Mouse (Mus musculus) stomach, embryonic 16.5 days (tissue): ENCODE results near the gene Adora1. TPM values are rescaled to one million over a fixed set of nuclear protein-coding genes. Genes with fewer than 3 reads are reported as not detected.
A peak's percentile ranks its signal among the peaks of the same experiment; 100 is the strongest.

Experiments
- ATAC-seq: fragments of 200-750 bp; cut with Nextera tagmentation; 2 replicates; pipeline ENCODE4 v1.8.0; 2017; ENCODE audit warnings: moderate number of reproducible peaks, moderate TSS enrichment; ENCODE audit not compliant: insufficient read depth, low FRiP score
- H3K27ac ChIP-seq: fragments of 300-500 bp; sonication (generic); 2 replicates; pipeline ENCODE4 v1.5.1; 2014; ENCODE audit warnings: low read length
- H3K27me3 ChIP-seq: fragments of 300-500 bp; sonication (generic); 2 replicates; pipeline ENCODE4 v1.6.1; 2014; ENCODE audit warnings: low read length, control low read depth, mixed read lengths; ENCODE audit not compliant: control insufficient read depth, insufficient read depth
- H3K36me3 ChIP-seq: fragments of 300-500 bp; sonication (generic); 2 replicates; pipeline ENCODE4 v1.6.1; 2014; ENCODE audit warnings: low read length; ENCODE audit not compliant: control insufficient read depth, insufficient read depth
- H3K4me1 ChIP-seq: fragments of 300-500 bp; sonication (generic); 2 replicates; pipeline ENCODE4 v1.6.1; 2014; ENCODE audit warnings: low read length, control low read depth, mixed read lengths; ENCODE audit not compliant: control insufficient read depth, insufficient read depth
- H3K4me2 ChIP-seq: fragments of 300-500 bp; sonication (generic); 2 replicates; pipeline ENCODE4 v1.6.1; 2014; ENCODE audit warnings: low read depth, low read length, mixed read lengths
- H3K4me3 ChIP-seq: fragments of 300-500 bp; sonication (generic); replicated peaks from 2 replicates; pipeline ENCODE4 v1.5.1; 2014; ENCODE audit warnings: mild to moderate bottlenecking, low read length
- H3K9ac ChIP-seq: fragments of 300-500 bp; sonication (generic); 2 replicates; pipeline ENCODE4 v1.6.1; 2014; ENCODE audit warnings: low read length
- H3K9me3 ChIP-seq: fragments of 300-500 bp; sonication (generic); replicated peaks from 2 replicates; pipeline ENCODE4 v1.6.1; 2016; ENCODE audit warnings: low read length, control low read depth; ENCODE audit not compliant: control insufficient read depth
- WGBS: fragments of 180-500 bp; shearing (Covaris S2); extraction: QIAGEN DNeasy Blood & Tissue Kit; methylation state at CpG from one replicate; pipeline ENCODE4 v1.1.7; 2014; 5-methylcytosine and 5-hydroxymethylcytosine counted together
- polyA plus RNA-seq: library from polyadenylated mRNA; unstranded; fragments of >200 nt; fragmentation: Nextera tagmentation; extraction: Ambion mirVana; gene quantifications from 2 replicates; pipeline ENCODE4 v1.2.1, GENCODE M21; 2015

The Adora1 gene
- polyA plus RNA-seq, 1 experiment from 2014 or later = 15.3 TPM

- no peaks in the 10 kb centered on the region for H3K9me3 ChIP-seq
- H3K27me3 ChIP-seq = no peaks in the 10 kb centered on the region
- no peak overlapping the region for H3K4me3 ChIP-seq
- no peaks in the 10 kb centered on the region for H3K36me3 ChIP-seq
- peak overlapping the region; percentile 10; the same call in 1 of the 2 replicates for H3K9ac ChIP-seq
- H3K4me1 ChIP-seq = peaks cover 14% of the 10 kb centered on the region
- peak; percentile 26; the same call in 1 of the 2 replicates for ATAC-seq
- 44% methylated on average over 4 of the region's 4 CpGs for WGBS
- peak overlapping the region; percentile 54; the same call in 1 of the 2 replicates for H3K27ac ChIP-seq
- H3K4me2 ChIP-seq = no peak overlapping the region
These were observed 39.3 kb downstream of the Adora1 start for GRCm38 (mm10) chr1:134195979-134196378.

GRCm38 (mm10) chr1:134195571-134195970 lies 39.7 kb downstream of the Adora1 start:
- H3K4me1 ChIP-seq = peaks cover 14% of the 10 kb centered on the region
- H3K4me2 ChIP-seq = no peak overlapping the region
- H3K27ac ChIP-seq = peak overlapping the region; percentile 54; the same call in 1 of the 2 replicates
- H3K36me3 ChIP-seq = no peaks in the 10 kb centered on the region
- H3K9ac ChIP-seq = peak overlapping the region; percentile 10; the same call in 1 of the 2 replicates
- H3K4me3 ChIP-seq = no peak overlapping the region
- H3K9me3 ChIP-seq = no peaks in the 10 kb centered on the region
- no peaks in the 10 kb centered on the region for H3K27me3 ChIP-seq
- 30% methylated on average over 3 of the region's 3 CpGs for WGBS
- no peak for ATAC-seq

- no peak for ATAC-seq
- no peak overlapping the region for H3K9ac ChIP-seq
These were observed 40.1 kb downstream of the Adora1 start for GRCm38 (mm10) chr1:134195117-134195516.

DNA sequence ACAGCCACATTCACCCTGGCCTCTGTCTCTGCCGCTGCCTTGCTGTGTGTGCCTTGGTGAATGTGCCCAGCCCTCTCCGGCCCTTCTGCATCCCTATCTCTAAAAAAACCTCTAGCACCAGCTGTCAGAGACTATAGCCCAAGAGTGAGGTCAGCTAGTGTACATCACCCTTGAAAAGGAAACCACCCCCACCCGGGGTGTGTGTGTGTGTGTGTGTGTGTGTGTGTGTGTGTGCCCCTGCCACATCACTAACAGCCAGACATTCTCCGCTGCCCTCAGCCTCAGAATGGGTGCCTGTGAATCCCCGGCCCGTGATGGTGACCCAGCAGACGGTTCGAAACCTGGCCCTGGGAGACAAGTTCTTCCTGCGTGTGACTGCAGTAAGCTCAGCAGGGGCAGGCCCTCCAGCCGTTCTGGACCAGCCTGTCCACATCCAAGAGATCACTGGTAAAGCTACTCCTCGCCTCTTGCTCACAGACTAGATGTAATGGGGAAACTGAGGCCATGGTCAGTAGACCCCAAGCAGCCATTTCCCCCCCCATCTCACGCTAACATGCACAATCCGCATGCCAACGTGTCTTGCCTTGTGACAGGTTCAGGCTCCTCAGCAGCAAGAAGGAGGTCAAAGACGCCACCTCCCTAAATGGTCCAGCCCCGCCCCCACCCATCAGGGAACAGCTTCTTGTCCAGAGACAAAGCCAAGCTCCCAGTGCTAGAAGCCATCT lies 40.8 kb downstream of the Adora1 start:
- Histone ChIP-seq H3K27ac (no peak overlapping the region), H3K4me1 (peaks cover 14% of the 10 kb centered on the region), H3K9me3 (no peaks in the 10 kb centered on the region), H3K4me2 (no peak overlapping the region), H3K9ac (no peak overlapping the region), H3K4me3 (no peak overlapping the region), H3K36me3 (no peaks in the 10 kb centered on the region), H3K27me3 (no peaks in the 10 kb centered on the region)
- WGBS = 76% methylated on average over 16 of the region's 16 CpGs
- ATAC-seq = no peak

More at GRCm38 (mm10) chr1:134195117-134195516, 40.1 kb downstream of the Adora1 start:
- WGBS = 38% methylated on average over 2 of the region's 2 CpGs
- Histone ChIP-seq H3K4me3 (no peak overlapping the region), H3K27me3 (no peaks in the 10 kb centered on the region), H3K4me1 (peaks cover 14% of the 10 kb centered on the region), H3K9me3 (no peaks in the 10 kb centered on the region), H3K27ac (no peak overlapping the region), H3K4me2 (no peak overlapping the region), H3K36me3 (no peaks in the 10 kb centered on the region)

DNA sequence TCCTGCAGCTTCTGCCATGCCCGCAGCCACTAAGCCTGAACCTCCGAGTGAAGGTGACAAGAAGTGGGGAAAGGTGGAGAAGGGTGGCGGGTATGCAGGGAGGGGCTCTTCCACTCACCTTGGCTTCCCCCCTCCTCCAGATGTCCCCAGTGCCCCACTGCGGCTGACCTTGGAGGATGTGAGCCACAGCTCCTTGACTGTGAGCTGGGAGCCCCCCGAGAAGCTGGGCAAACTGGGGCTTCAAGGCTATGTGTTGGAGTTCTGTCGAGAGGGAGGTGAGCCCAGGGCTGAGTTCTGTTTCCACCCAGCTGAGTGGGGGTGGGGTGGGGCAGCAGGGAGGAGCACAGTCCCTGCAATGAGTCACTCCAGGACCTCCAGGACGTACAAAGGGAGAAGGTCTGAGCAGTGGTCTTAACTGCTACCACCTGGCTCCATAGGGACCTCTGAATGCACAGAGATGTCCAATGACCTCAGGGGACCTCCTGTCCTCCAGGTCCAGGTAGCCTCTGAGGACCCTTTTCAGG lies 41.5 kb downstream of the Adora1 start:
- H3K36me3 ChIP-seq = no peaks in the 10 kb centered on the region
- ATAC-seq = 0 out of 2 replicates have a peak, but pooled peaks have one; percentile 16
- peaks cover 14% of the 10 kb centered on the region for H3K4me1 ChIP-seq
- H3K4me2 ChIP-seq = no peak overlapping the region
- H3K4me3 ChIP-seq = no peak overlapping the region
- WGBS = 51% methylated on average over 7 of the region's 7 CpGs
- H3K9me3 ChIP-seq = no peaks in the 10 kb centered on the region
- H3K9ac ChIP-seq = 0 out of 2 replicates have a peak overlapping the region, but pooled peaks have one; percentile 9
- no peaks in the 10 kb centered on the region for H3K27me3 ChIP-seq
- H3K27ac ChIP-seq = no peak overlapping the region

DNA sequence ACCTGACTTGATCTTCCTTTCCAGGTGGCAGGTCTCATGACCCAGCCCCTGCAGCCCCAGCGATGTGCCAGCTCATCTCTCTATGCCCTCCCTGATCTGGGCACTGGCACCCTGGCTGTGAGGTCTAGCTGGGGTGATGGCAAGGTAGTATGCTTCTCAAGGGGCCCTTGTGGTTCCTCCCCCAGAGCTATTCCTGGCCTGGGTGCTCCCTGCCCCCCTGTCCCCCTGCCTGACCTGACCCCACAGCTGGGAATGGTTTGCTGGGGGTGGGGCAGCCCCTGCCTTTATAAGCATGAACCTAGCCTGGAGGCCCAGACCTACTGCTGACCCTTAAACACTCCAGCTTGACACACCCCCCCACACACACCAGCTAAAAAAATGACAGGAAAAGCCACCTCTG lies 42.1 kb downstream of the Adora1 start, which contains the start of gene Mybph:
TSS of gene Mybph (plus strand) at position 323 of the 400 bp plus-strand sequence.
- Histone ChIP-seq H3K27ac (no peak within 1 kb of the TSS), H3K27me3 (no peaks in the 10 kb centered on the region), H3K9ac (0 out of 2 replicates have a peak within 1 kb of the TSS, but pooled peaks have one; percentile 9), H3K4me3 (no peak within 1 kb of the TSS), H3K4me2 (no peak within 1 kb of the TSS), H3K36me3 (no peaks in the 10 kb centered on the region), H3K9me3 (no peaks in the 10 kb centered on the region), H3K4me1 (peaks cover 14% of the 10 kb centered on the region)
- WGBS = 100% methylated on average over 1 of the region's 1 CpGs
- ATAC-seq = no peak

- no peaks in the 10 kb centered on the region for H3K36me3 ChIP-seq
- no peaks in the 10 kb centered on the region for H3K9me3 ChIP-seq
- ATAC-seq = no peak
- no peak overlapping the region for H3K4me2 ChIP-seq
- H3K4me1 ChIP-seq = peaks cover 13% of the 10 kb centered on the region
- no peak overlapping the region for H3K4me3 ChIP-seq
- no peak overlapping the region for H3K9ac ChIP-seq
- WGBS = 40% methylated on average over 4 of the region's 4 CpGs
- H3K27ac ChIP-seq = no peak overlapping the region
- no peaks in the 10 kb centered on the region for H3K27me3 ChIP-seq
These were observed 43.2 kb downstream of the Adora1 start for GRCm38 (mm10) chr1:134192024-134192423.

GRCm38 (mm10) chr1:134191192-134191591 lies 44.0 kb downstream of the Adora1 start:
- Histone ChIP-seq H3K4me1 (peaks cover 13% of the 10 kb centered on the region), H3K9me3 (no peaks in the 10 kb centered on the region), H3K27ac (no peak overlapping the region), H3K4me2 (no peak overlapping the region), H3K4me3 (no peak overlapping the region), H3K36me3 (no peaks in the 10 kb centered on the region), H3K27me3 (no peaks in the 10 kb centered on the region), H3K9ac (no peak overlapping the region)
- WGBS = 80% methylated on average over 5 of the region's 5 CpGs
- ATAC-seq = no peak
